Mouse (Mus musculus) right cerebral cortex, postnatal 14 days (tissue): ENCODE results near the gene Akap8.

Experiments used
- DNase-seq: peaks from one replicate; pipeline ENCODE4 v3.0.0; 2022

Akap8 gene

GRCm38 (mm10) chr17:32348406-32348805, 27.4 kb upstream of the Akap8 start:
- no peak for DNase-seq

GRCm38 (mm10) chr17:32341102-32341501, 20.1 kb upstream of the Akap8 start:
- no peak for DNase-seq

- DNase-seq, result no peak
Measured at GRCm38 (mm10) chr17:32340110-32340509, 19.1 kb upstream of the Akap8 start.

- no peak for DNase-seq
Measured at GRCm38 (mm10) chr17:32335869-32336268, 14.8 kb upstream of the Akap8 start.

- DNase-seq, result no peak
Measured at GRCm38 (mm10) chr17:32334921-32335320, 13.9 kb upstream of the Akap8 start.

GRCm38 (mm10) chr17:32333675-32334303, 12.8 kb upstream of the Akap8 start:
- no peak for DNase-seq

- DNase-seq, result no peak
Measured at GRCm38 (mm10) chr17:32327501-32327900, 6.5 kb upstream of the Akap8 start.

- DNase-seq, result no peak
Measured at GRCm38 (mm10) chr17:32322809-32323208, 1.8 kb upstream of the Akap8 start.

GRCm38 (mm10) chr17:32321836-32322235, 798 bp upstream of the Akap8 start:
- no peak for DNase-seq

- no peak for DNase-seq
Measured at GRCm38 (mm10) chr17:32321390-32321734, 324 bp upstream of the Akap8 start.

GRCm38 (mm10) chr17:32319950-32320349, 1.1 kb downstream of the Akap8 start:
- no peak for DNase-seq

GRCm38 (mm10) chr17:32317708-32318107, 3.3 kb downstream of the Akap8 start:
- no peak for DNase-seq

GRCm38 (mm10) chr17:32317032-32317431, 4.0 kb downstream of the Akap8 start:
- DNase-seq, result no peak

- no peak for DNase-seq
Measured at GRCm38 (mm10) chr17:32315560-32315959, 5.5 kb downstream of the Akap8 start.

GRCm38 (mm10) chr17:32313892-32314291, 7.1 kb downstream of the Akap8 start:
- no peak for DNase-seq

- DNase-seq, result no peak
Measured at GRCm38 (mm10) chr17:32312801-32313200, 8.2 kb downstream of the Akap8 start.

- DNase-seq, result no peak
Measured at GRCm38 (mm10) chr17:32307963-32308362, 13.1 kb downstream of the Akap8 start.

GRCm38 (mm10) chr17:32298125-32298524, 22.9 kb downstream of the Akap8 start:
- no peak for DNase-seq

- no peak for DNase-seq
Measured at GRCm38 (mm10) chr17:32295901-32296300, 25.1 kb downstream of the Akap8 start.

- no peak for DNase-seq
Measured at GRCm38 (mm10) chr17:32295160-32295559, 25.9 kb downstream of the Akap8 start.

GRCm38 (mm10) chr17:32285138-32285670, 35.8 kb downstream of the Akap8 start:
- no peak for DNase-seq

GRCm38 (mm10) chr17:32284262-32285137, 36.5 kb downstream of the Akap8 start, which contains the start of gene Brd4:
TSS of gene Brd4 (minus strand) at chr17:32284722.
- DNase-seq, result peak; percentile 91

GRCm38 (mm10) chr17:32283771-32284221, 37.2 kb downstream of the Akap8 start:
- peak; percentile 44 for DNase-seq

GRCm38 (mm10) chr17:32283341-32283740, 37.7 kb downstream of the Akap8 start:
- DNase-seq, result no peak
